Mouse (Mus musculus) lung, adult 2 months (tissue): ENCODE measurements around the gene Figla.

Experiments used
- CTCF ChIP-seq: fragments of 200-500 bp; IDR thresholded peaks from 2 replicates; pipeline ENCODE4 v1.5.1; 2011; ENCODE audit warnings: mild to moderate bottlenecking, low read length, control low read depth; ENCODE audit not compliant: insufficient read depth
- POLR2A ChIP-seq: fragments of 200-500 bp; IDR thresholded peaks from 2 replicates; pipeline ENCODE4 v1.6.1; 2011; ENCODE audit warnings: low read depth, mild to moderate bottlenecking, control low read depth, low read length, borderline replicate concordance; ENCODE audit errors: extremely low read depth

GRCm38 (mm10) chr6:86020948-86021347, 5.0 kb downstream of the Figla start:
- TF ChIP-seq CTCF (peak; percentile 29; the same call in 1 of the 2 replicates), POLR2A (no peak)
